Mouse (Mus musculus) frontal cortex, postnatal 14 days (tissue): Measurements from ENCODE around the gene Dclk1.

Experiments
- DNase-seq, 2 experiments: peaks; one replicate each; pipeline ENCODE4 v3.0.0; 2022; ENCODE audit warnings: low spot score in 2 of 2

Gene Dclk1

GRCm38 (mm10) chr3:55260139-55260538, 18.0 kb downstream of the Dclk1 start:
- no peak for DNase-seq

GRCm38 (mm10) chr3:55266091-55266490, 23.9 kb downstream of the Dclk1 start:
- no peak for DNase-seq

GRCm38 (mm10) chr3:55269802-55270201, 27.6 kb downstream of the Dclk1 start:
- DNase-seq = no peak

- DNase-seq = no peak
Observed at GRCm38 (mm10) chr3:55270345-55270744, 28.2 kb downstream of the Dclk1 start.

DNA sequence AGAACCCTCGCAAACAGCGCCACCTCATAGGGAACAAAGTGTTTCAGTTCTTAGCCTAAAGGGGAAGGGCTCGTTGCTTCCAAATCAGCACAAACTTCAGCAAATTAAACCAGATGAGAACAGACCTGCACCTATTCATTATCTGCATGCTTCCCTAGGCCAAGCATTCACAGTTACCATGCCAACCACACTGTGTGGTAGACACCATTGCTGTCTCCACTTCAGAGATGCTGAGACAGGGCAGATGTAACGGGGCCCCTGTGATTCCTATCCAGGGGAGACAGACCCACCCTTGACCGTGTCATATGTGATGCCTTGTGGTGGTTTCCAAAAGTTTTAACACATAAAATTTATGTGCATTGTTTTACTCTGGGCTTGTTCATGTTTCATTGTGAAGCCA, 28.8 kb downstream of the Dclk1 start:
- DNase-seq = no peak

DNA sequence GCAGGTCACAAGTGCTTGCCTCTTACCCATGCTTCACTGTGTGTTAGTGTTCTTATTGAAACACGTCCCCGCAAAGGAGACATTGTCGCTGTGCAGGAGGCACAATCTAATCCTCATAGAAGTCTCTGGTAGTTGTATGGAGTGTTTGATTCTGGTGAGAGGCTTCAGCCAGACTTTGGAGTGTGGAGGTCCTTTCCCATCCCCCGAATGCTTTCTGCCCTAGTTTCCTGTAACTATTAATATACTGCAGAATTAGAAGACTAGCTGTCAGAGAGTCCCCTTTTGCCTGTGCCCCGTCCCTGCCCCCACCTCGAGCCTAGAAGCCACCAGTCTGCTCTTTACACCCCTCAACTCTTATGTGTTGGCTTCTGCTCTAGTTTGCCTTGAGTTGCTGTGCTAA, 30.4 kb downstream of the Dclk1 start:
- no peak for DNase-seq

DNA sequence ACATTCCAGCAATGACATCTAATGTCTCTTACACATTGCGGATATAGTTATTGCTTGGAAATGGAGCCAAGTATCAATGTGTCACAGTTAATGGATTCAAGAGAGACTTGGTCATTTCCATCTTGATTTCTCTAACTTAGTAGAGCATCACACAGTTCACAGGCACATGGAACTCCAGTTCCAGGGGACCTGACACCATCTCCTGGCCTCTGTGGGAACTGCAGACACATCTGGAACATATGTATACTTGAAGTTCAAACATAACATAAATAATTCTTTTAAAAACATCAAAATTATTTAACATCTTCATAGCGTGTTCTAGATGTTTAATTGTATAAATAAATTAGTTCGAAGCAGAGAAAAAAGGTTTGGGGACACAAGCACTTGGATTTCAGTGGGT, 34.3 kb downstream of the Dclk1 start:
- no peak for DNase-seq

DNA sequence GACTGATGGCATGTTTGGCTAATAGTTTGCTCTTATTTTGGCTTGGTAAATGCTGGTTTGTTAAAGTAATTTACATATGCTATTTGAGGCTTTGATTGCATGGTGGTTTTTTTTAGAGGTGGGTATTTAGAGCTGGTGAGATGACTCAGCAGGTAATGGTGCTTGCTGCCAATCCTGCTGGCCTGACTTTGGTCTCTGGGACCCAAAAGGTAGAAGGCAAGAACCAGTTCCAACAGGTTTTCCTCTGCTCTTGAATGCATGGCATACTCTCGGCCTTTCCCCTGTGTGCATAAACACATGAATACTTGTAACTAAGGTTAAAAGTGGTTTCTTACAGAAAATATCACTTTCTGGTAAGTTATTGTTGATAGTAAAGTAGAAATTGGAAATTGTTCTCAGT, 34.7 kb downstream of the Dclk1 start:
- no peak for DNase-seq

- DNase-seq = no peak
Observed at GRCm38 (mm10) chr3:55277829-55278228, 35.7 kb downstream of the Dclk1 start.

DNA sequence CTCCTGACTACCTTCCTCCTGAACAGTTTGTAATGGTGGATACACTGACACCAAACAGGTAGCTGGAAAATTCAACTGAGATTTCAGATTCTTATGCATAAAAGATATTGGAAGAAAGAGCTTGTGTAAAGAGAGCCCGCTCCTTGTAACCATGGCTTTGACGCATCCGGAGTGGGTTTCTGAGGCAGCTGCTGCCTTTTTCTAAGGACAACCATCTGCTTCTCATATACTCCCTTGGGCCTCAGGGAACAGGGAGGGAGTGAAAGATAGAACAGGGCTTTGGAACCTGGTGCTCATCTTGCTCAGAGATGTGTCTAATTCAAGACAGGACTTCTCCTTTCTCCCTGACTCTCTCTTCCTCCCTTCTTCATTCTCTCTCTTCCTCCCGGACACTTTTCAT, 37.8 kb downstream of the Dclk1 start:
- DNase-seq = no peak

DNA sequence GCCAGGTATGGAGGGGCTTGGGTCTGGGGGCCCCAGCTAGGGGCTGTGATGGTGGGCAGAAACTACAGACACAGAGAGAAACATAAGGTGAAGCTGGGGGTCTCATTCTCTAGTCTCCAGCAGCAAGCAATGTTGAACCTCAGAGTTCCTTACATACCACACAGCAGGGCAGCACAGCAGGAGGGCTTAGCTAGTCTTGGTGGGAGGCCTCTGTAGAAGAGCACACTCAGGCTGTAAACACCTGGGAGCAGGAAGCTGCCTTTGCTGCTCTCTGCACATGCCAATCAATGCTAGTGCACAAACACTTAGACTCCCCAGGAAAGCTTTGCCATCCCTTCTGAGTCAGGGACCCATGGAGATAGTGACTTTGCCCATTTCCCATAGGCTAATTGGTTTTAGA, 38.3 kb downstream of the Dclk1 start:
- DNase-seq = no peak

GRCm38 (mm10) chr3:55284215-55284614, 42.1 kb downstream of the Dclk1 start:
- DNase-seq = no peak

DNA sequence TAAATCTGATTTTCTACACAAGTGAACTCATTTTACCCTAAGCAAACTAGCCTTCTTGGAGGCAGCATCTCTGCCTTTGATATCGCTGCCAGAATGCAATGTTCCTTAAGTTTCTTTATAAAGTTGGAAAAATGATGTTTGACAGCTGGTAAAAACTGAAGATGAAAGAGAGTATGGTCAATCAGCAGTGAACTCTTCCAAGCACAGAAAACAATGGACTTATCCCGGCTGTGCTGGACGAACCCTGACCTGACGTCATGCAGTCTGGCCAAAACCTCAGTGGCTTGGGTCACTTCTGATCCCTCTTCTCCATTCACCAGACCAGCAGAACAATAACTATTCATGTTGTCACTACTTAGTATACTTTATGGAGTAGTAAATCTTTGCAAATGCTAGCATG, 46.6 kb downstream of the Dclk1 start:
- DNase-seq = no peak

DNA sequence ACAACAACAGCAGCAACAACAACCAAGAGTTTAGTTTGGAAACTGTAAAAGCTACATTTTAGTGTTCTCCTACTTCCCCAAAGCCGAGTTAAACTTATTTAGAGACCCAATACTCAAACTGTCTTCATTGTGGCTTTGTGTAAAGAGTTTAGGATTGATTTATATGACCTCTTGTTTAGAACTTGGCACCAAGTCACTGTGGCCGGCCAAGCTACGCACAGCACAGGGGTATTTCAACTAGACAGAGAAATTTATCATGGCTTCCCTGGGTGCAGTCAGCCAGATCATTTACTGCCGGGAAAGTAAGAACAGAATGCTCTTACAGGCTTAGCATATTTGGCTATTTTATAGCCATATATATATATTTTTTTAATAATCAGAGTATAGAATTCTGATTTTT, 49.8 kb downstream of the Dclk1 start:
- no peak for DNase-seq

DNA sequence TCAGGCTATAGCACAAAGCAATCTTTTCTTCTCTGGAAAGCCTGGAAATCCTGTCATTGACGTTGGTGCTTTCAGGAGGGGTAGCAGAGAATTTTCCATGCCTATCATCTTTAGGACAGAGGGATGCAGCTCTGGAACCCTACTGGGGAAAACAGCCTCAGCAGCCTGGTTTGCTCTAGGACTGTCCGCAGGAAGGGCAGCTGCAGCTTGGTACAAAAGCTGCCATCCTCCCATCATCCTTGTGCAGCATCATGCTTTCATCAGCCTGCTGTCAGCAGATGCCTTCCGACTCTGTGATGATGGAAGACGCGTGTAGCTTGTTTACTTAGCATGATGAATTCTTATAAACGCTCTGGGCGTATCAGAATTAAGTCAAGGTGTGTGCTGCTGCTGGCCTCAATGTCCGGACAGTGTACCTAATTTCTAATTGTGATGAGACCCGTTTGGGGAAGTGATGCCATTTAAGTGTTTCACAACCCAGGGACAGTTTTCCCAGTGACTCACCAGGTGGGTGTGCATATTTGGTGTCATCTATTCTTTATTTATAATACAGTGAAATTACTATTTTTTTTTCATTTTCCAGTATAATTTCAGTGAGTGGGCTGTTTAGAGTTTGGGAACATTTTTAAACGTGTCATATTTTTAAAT, 50.7 kb downstream of the Dclk1 start:
- no peak for DNase-seq

DNA sequence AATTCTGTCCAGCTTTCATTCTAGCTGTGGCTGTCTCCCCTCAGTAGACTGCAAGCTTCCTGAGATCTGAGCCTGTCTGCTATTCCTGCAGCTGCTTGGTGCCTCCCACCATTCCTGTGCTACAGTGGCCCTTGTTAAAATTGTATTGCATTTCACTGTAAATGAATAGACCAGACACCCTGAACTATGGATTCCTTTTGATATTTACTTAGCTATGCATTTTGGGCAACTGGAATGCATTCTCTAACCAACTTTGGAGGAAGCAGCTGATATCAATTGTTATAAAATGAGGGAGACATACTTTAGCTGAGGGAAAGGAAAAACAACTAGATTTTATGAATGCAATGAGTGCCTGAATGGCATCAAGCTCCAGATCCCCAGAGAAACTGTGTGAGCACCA, 63.5 kb downstream of the Dclk1 start:
- DNase-seq = no peak

- no peak for DNase-seq
Observed at GRCm38 (mm10) chr3:55307553-55308177, 65.5 kb downstream of the Dclk1 start.

- no peak for DNase-seq
Observed at GRCm38 (mm10) chr3:55309961-55310360, 67.8 kb downstream of the Dclk1 start.

DNA sequence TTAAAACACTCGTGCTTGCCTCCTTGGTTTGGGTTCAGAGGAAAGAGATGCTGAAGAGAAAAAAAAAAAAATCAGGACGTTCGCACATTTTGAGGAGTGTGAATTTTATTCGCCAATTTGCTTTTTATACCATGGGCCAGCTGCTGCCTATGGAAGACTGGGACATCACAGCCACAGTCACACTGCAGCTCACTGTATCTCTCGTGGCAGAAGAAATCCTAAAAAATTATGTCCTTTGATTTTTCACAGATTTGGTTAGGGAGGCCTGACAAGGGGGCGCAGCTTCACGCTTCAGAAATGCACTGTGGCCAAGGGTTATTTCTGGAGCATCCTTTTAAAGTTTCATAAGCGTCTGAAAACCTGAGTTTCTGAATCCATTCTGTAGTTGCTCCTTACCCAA, 73.7 kb downstream of the Dclk1 start:
- DNase-seq = peak; percentile 43 to 55

DNA sequence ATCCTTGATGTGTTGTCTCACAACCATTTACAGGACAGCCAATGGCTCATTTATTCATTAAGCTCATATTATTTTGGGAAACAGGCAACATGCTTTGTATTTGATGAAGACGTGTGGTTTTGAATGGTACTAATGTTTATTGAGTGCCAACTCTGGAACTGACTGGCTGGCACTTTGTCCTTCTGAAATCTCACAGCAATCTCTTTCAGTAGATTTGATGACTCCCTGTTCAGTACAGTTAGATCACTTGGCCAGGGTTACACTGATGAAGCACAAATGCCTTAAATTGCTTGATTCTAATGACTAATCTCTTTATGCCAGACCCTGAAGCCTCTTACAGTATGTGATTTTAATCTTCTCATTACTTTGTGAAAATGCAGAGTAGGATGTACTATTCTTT, 75.9 kb downstream of the Dclk1 start:
- no peak for DNase-seq

- DNase-seq = no peak
Observed at GRCm38 (mm10) chr3:55320572-55320971, 78.4 kb downstream of the Dclk1 start.

GRCm38 (mm10) chr3:55324029-55324428, 81.9 kb downstream of the Dclk1 start:
- no peak for DNase-seq

DNA sequence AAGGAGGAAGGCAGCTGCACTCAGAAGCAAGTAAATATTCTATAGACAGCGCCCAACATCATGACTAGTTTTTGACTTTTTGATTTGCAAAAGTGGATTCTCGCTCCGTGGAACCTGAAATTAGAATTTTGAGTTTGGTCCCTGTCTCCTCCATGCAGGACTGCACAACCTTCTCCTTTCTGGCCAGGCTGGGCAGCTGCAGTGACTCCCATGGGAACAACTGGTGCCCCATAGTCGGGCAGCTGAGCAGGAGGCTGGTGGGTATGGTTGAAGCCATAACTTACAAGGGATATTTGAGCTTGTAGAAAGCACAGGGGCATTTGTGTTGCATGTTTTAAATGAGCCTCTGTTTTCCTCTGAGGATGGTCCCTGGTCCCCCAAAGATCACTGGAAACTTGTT, 88.3 kb downstream of the Dclk1 start:
- DNase-seq = no peak

GRCm38 (mm10) chr3:55331694-55332093, 89.5 kb downstream of the Dclk1 start:
- no peak for DNase-seq
